Mouse (Mus musculus) cortical plate, adult 2 months (tissue): ENCODE measurements at regions not wholly inside any gene's neighbourhood (a gene's known extent, or its start where the extent isn't known, plus 50 kb on each side); places are given as distances from the start of the nearest gene placed in this dataset.

Source experiments
- H3K27ac ChIP-seq: fragments of 200-500 bp; 2 replicates; pipeline ENCODE4 v1.5.1; 2012; ENCODE audit warnings: low read length, control low read depth, inconsistent platforms; ENCODE audit not compliant: insufficient read depth
- H3K4me1 ChIP-seq: fragments of 200-500 bp; 2 replicates; pipeline ENCODE4 v1.6.1; 2011; ENCODE audit warnings: low read length; ENCODE audit not compliant: control insufficient read depth, insufficient read depth
- H3K4me3 ChIP-seq: fragments of 200-500 bp; 2 replicates; pipeline ENCODE4 v1.5.1; 2011; ENCODE audit warnings: mild to moderate bottlenecking, low read length, control low read depth; ENCODE audit not compliant: insufficient read depth
- CTCF ChIP-seq: fragments of 200-500 bp; IDR thresholded peaks from 2 replicates; pipeline ENCODE4 v1.5.1; 2011; ENCODE audit warnings: mild to moderate bottlenecking, control low read depth, low read length; ENCODE audit not compliant: insufficient read depth; ENCODE audit errors: extremely low read depth
- POLR2A ChIP-seq: fragments of 200-500 bp; IDR thresholded peaks from 2 replicates; pipeline ENCODE4 v1.6.1; 2011; ENCODE audit warnings: mild to moderate bottlenecking, low read length, control low read depth; ENCODE audit not compliant: insufficient read depth; ENCODE audit errors: extremely low read depth

DNA sequence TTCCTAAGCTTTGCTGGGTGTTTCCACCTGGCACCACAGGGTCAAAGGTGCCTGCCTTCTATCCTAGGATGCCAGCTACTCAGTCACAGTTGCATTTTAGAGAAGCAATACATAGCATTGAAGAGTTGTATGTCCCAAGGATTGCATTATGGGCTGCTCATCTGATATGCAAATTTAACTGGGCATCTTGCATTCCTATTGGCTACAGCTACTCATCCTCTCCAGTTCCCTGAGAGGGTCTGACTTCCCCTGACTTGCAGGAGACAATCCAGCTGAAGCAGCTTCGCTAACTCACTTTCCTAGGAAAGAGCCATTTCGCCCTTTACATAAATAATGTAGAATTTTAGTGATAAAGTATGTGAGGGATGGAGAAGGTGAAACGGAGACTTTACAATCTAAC lies 177.5 kb downstream of the Gm11011 start:
- TF ChIP-seq CTCF (no peak), POLR2A (no peak)

DNA sequence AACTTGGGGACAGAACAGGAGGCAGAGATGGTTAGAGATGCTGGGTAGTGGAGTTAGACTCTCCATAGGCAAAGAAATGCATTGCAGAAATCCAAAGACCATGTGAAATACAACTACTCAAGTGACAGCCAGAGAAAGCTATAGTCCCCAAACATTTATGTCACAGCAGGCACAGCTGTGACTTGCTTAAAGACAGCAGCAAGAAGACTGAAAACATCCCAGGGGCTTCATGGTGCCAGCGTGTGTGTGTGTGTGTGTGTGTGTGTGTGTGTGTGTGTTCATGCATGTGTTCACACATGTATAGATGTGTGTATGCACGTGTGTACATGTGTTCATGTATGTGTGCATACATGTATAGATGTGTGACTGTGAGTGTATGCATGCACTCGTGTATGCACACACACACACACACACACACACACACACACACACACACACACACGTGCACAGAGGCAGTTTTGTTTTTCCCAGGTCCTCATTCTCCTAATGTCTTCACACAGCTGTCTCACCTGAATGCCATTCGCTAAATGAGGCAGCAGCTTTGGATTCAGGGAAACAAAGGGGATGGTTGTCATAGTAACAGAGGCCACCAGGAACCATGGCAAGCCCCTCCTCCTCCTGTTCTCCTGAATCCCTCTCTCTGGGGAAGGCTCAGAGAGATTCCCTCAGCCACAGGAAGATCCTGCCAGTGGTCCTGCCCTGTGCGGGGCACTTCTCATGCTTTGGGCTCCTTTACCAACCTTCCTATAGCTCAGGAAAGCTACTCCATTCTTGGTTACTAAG lies 182.4 kb downstream of the Gm11011 start:
- Histone ChIP-seq H3K27ac (no peak overlapping the region), H3K4me1 (no peaks in the 10 kb centered on the region), H3K4me3 (no peak overlapping the region)
- no peak for TF ChIP-seq CTCF
- no peak for TF ChIP-seq POLR2A

More for the DNA sequence above, 177.5 kb downstream of the Gm11011 start:
- Histone ChIP-seq H3K4me3 (no peak overlapping the region), H3K4me1 (no peaks in the 10 kb centered on the region), H3K27ac (no peak overlapping the region)

DNA sequence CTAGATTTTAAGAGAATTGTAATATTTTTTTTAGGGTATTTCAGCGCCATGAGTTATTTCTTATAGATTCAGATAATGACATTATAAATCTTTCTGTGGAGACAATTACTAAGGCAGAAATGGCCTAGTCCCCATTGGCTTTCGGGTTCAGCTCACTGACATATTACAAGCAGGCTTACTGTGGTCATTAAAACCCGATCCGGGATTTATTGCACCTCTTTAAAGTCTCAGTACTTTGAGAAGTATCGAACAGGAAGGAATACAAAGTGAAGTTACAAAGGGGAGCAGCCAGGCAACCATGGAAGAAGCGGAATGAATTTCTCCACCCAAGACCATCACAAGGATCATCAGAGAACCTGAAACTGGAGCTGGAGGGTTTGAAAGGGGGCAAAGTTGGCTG lies 189.8 kb downstream of the Gm11011 start:
- Histone ChIP-seq H3K4me1 (no peaks in the 10 kb centered on the region), H3K4me3 (no peak overlapping the region), H3K27ac (no peak overlapping the region)
- TF ChIP-seq CTCF (no peak), POLR2A (no peak)

DNA sequence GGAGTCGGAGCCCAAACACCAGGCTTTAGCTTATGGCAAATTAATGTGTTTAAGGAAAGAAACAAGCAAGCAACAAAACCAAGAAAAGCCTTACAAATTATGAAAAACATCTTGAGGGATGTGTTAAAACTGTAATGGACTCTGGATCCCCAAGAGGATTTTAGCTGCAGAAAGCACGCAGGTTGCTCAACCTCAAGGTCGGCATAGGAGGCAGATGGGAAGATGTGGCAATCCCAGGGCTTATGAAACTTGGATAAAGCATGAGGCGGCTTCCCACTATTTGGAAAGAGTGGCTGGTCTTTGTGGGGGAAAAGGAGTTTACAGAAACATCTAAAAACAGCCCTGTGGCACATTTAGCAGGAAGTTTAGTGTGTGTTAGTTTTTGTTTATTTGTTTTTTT lies 190.5 kb downstream of the Gm11011 start:
- Histone ChIP-seq H3K4me3 (no peak overlapping the region), H3K4me1 (no peaks in the 10 kb centered on the region), H3K27ac (no peak overlapping the region)
- no peak for TF ChIP-seq POLR2A
- TF ChIP-seq CTCF: no peak

DNA sequence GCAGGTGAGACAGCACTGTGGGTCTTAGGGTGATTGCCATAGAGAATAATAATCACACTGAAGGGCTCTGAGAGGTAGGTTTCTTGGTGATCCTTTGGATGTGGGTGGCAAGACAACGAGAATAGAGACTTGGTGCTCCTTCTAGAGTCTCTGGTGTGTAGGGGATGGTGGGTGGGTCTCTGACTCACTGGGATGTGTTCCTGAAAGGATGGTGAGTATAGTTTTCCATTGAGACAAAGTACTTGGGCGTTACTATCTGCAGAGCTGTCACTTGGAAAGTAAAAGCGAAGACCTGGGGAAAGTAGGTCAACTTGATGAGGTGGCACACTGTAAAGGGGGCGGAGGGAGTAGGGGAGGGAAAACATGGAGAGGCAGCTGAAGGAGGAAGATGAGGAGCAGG lies 191.3 kb downstream of the Gm11011 start:
- no peak overlapping the region for H3K4me3 ChIP-seq
- H3K27ac ChIP-seq: no peak overlapping the region
- H3K4me1 ChIP-seq: no peaks in the 10 kb centered on the region
- TF ChIP-seq POLR2A: no peak
- TF ChIP-seq CTCF: no peak

DNA sequence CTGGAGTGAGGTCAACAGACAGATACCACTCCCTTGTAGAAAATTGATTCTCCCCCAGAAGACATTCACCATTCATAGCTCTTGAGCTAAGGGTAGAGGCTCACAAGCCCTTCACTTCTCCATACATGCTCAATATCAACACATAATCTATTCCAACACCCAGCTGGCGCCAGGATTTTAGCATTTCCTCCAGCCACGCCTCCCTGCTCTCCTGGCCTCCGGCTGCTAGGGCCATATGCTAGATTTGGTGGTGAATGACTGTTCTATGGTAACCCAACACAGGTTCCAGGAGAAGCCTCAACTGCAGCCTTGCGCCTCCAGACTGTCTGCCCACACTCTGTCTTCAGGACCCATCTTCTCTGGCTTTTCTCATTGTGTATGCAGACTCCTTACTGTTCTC lies 197.9 kb downstream of the Gm11011 start:
- Histone ChIP-seq H3K27ac (no peak overlapping the region), H3K4me1 (no peaks in the 10 kb centered on the region; the same call in 1 of the 2 replicates), H3K4me3 (no peak overlapping the region)
- TF ChIP-seq CTCF (no peak), POLR2A (no peak)

DNA sequence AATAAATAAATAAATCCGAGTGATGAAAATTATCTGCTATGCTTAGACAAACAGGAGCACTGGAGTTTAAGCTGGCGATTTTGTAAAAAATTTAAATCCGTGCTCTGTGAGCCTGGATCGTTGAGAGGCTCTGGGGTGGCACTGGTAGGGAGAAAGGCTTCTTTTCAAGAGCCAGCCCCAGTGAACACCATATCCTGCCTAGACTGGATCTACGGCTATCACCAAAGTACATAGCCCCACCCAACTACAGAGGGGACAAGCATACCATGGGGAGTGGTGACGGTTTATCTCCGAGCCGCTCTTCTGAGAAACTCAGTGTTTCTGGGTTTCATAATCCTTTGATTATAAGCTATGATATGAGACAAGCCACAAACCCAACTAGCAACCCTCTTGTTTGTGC lies 199.0 kb downstream of the Gm11011 start:
- H3K4me1 ChIP-seq: no peaks in the 10 kb centered on the region; the same call in 1 of the 2 replicates
- no peak for TF ChIP-seq CTCF
- no peak for TF ChIP-seq POLR2A
- H3K4me3 ChIP-seq: no peak overlapping the region
- H3K27ac ChIP-seq: no peak overlapping the region

DNA sequence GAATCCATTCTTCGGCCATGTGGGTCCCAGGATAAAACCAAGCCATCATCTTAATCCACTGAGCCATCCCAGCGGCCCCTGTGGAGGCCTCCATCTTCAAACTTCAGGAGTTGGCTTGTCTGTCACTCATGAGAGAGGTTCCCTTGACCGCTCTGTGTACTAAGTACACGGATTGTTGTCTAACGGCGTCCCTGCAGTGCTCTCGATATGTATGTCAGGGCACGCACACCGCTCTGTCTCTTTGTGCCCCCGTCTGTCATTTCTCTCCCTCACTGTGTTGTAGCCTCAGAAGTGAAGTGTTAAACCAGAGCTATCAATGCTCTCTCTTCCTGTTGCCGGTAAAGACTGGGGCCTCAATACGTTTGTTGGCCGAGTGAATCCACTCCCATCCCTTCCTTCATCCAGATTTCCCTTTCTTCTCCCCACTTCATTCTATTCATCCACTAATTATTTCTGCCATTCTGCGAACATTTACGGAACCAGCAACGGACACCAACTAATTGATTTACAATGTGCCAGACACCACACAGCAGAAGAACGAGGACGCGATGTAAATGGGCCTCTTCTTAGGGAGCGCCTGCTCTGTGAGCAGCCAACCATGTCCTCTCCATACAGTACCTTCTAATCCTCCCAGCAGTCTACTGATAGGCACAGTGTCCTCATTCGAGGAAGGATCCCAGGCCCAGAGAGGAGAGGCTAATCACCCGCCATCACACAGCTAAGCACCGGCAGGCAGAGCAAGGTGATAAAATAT lies 199.6 kb downstream of the Gm11011 start:
- no peak overlapping the region for H3K27ac ChIP-seq
- H3K4me1 ChIP-seq: no peaks in the 10 kb centered on the region; the same call in 1 of the 2 replicates
- no peak for TF ChIP-seq CTCF
- no peak for TF ChIP-seq POLR2A
- no peak overlapping the region for H3K4me3 ChIP-seq

DNA sequence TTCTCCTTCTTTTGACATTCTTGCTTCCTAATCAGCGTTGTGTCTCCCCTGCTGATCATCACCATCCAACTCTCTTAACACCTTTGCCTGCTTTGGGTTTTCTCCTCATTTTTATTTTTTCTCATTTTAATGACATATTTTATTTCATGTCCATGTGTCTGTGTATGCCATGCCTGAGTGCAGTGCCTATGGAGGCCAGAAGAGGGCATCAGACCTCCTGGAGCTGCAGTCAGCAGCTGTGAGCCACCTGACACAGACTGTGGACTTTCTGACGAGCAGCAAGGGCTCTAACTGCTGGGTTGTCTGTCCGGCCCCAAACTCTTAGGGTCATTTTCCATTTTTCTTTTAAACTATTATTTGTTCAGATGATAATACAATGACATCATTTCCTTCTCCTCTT lies 203.8 kb downstream of the Gm11011 start:
- H3K27ac ChIP-seq: no peak overlapping the region

DNA sequence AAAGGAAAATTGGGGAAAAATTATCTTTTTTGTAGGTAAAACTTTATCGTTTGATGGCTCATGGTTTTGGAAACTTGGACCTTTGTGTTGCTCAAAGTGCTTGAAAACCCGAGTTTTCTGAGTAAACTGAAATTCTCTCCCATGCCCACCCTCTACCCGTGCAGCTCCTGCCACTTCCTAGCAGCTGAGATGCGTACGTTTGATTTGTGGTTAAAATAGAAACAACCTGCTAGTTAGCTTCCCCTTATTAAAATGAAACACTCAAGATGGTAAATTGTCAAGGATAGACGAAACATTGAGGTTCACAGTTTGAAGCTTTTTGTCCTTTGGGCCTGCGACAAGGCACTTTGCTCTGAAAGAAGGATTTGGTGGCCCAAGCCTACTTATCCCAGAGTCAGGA lies 214.5 kb downstream of the Gm11011 start:
- H3K27ac ChIP-seq: no peak overlapping the region
- no peak overlapping the region for H3K4me3 ChIP-seq
- TF ChIP-seq POLR2A (no peak), CTCF (no peak)
- no peaks in the 10 kb centered on the region for H3K4me1 ChIP-seq

More for the DNA sequence above, 203.8 kb downstream of the Gm11011 start:
- TF ChIP-seq POLR2A (no peak), CTCF (no peak)
- H3K4me3 ChIP-seq: no peak overlapping the region
- H3K4me1 ChIP-seq: no peaks in the 10 kb centered on the region
